Mouse (Mus musculus): ENCODE measurements at regions not wholly inside any gene's neighbourhood (a gene's known extent, or its start where the extent isn't known, plus 50 kb on each side); places are given as distances from the start of the nearest gene placed in this dataset.

DNA sequence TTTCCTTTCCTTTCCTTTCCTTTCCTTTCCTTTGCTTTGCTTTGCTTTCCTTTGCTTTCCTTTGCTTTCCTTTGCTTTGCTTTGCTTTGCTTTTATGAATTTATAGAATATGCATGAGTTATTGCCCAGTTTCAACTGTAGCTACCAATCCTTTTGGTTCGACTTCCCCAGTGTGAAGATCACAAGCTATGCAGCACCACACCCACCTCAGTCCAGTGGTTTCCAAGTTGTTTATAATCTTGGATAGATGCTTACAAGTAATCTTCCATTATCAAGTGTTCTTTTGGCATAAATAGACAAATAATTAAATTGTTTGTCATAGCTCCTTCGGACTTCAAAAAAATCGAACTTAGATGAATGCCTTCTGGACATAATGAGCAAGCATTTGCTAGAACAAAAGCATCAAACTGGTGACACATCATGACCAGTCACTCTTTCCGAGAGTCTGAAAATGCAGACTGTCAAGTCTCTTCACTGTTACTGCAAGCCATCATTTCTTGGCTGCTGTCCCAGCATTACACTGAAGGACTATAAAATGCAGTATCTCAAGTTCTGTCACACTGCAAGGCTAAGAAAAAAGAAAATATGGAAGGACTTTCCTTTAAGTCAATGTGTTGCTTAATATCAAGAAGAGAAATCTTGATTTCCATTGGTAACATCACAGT, 1169.1 kb downstream of the Zfp704 start:
- peak; percentile 63 for DNase-seq (ENCODE audit: low read depth)

More for the DNA sequence above, 1169.1 kb downstream of the Zfp704 start:
- TF ChIP-seq POLR2A (IDR thresholded peaks at IDR 0.05; ENCODE audit: borderline replicate concordance, extremely low read depth, insufficient read depth, insufficient read length, poor library complexity, severe bottlenecking) (no peak), CTCF (IDR thresholded peaks at IDR 0.05; ENCODE audit: borderline replicate concordance, extremely low read depth, insufficient read depth, insufficient read length) (no peak)
